ENCODE assay signal across 14 mouse cellular contexts in genomic region chr15:27793284-27793683, GRCm38 (mm10).
A peak's percentile ranks its signal among the peaks of the same experiment; 100 is the strongest.
DNase-seq lines count a peak whose midpoint lies in the region; ATAC-seq lines count a peak whose summit lies in the region.
"Had no signal": no experiment of that assay in that cellular context is flagged by ENCODE, and none has a peak within 500 bp of the region (broad histone marks: within the 10 kb centered on the region; RNA-seq: fewer than 3 reads in every experiment).

No protein-coding gene starts in this region.

- no peaks in the 10 kb centered on the region for H3K27me3 ChIP-seq in heart, embryonic 13.5 days (replicated peaks)
- no peaks in the 10 kb centered on the region for H3K27me3 ChIP-seq in limb, embryonic 11.5 days (ENCODE audit: control insufficient read depth, insufficient read depth, low read length)
- H3K27me3 ChIP-seq: liver, embryonic 13.5 days had no signal

- peak overlapping the region; percentile 64 for H3K9ac ChIP-seq in heart, embryonic 13.5 days
- H3K9ac ChIP-seq in limb, embryonic 11.5 days (ENCODE audit: low read length), result peak overlapping the region; percentile 17; the same call in 1 of the 2 replicates
- H3K9ac ChIP-seq: liver, embryonic 13.5 days had no signal

- H3K9me3 ChIP-seq in heart, embryonic 13.5 days, result no peaks in the 10 kb centered on the region
- no peaks in the 10 kb centered on the region for H3K9me3 ChIP-seq in limb, embryonic 11.5 days (ENCODE audit: control insufficient read depth, low read length)
- H3K9me3 ChIP-seq: liver, embryonic 13.5 days; megakaryocyte, embryonic 14.5 days had no signal

- DNase-seq in heart, adult 9 months (ENCODE audit: low spot score in 2 of 2), result no peak
- DNase-seq in thymus, postnatal 4 days, result peak; percentile 37
- DNase-seq in thymus, postnatal 36 days, result no peak
- DNase-seq in limb, embryonic 11.5 days (ENCODE audit: low spot score), result no peak
- no peak for DNase-seq in cerebellum, postnatal 4 days (ENCODE audit: low spot score in 2 of 2)
- no peak for DNase-seq in adrenal gland, postnatal 25 days
- no peak for DNase-seq in left cerebral cortex, adult 18-20 months (ENCODE audit: low spot score in 2 of 2)
- DNase-seq: B cell, adult 2 months; cerebellum, adult 9-11 months; heart, postnatal 4 days; kidney, postnatal 4 days; liver, embryonic 13.5 days had no signal

- no peak for ATAC-seq in heart, embryonic 13.5 days (ENCODE audit: extremely low read depth, insufficient number of reproducible peaks, low FRiP score, low TSS enrichment)
- ATAC-seq in limb, embryonic 11.5 days (ENCODE audit: insufficient number of reproducible peaks, low FRiP score, low TSS enrichment, low read depth), result no peak

- H3K36me3 ChIP-seq in heart, embryonic 13.5 days, result peaks cover 11% of the 10 kb centered on the region
- no peaks in the 10 kb centered on the region for H3K36me3 ChIP-seq in limb, embryonic 11.5 days (ENCODE audit: control insufficient read depth, insufficient read depth, low read length)

- no peak overlapping the region for H3K4me3 ChIP-seq in heart, embryonic 13.5 days
- H3K4me3 ChIP-seq in limb, embryonic 11.5 days (ENCODE audit: low read depth, low read length), result no peak overlapping the region
- H3K4me3 ChIP-seq: liver, embryonic 13.5 days; megakaryocyte, embryonic 14.5 days had no signal

- H3K4me1 ChIP-seq in heart, embryonic 13.5 days, result peaks cover 81% of the 10 kb centered on the region
- H3K4me1 ChIP-seq in limb, embryonic 11.5 days (ENCODE audit: control insufficient read depth, insufficient read depth, low read length), result peaks cover 61% of the 10 kb centered on the region

- 52% methylated on average over 6 of the region's 6 CpGs for WGBS in heart, embryonic 13.5 days
- 71% methylated on average over 6 of the region's 6 CpGs for WGBS in limb, embryonic 11.5 days

- H3K27ac ChIP-seq in heart, embryonic 13.5 days (replicated peaks), result peak overlapping the region; percentile 51
- peak overlapping the region; percentile 22 for H3K27ac ChIP-seq in limb, embryonic 11.5 days (replicated peaks; ENCODE audit: low read depth, low read length)
- H3K27ac ChIP-seq: liver, embryonic 13.5 days had no signal

- no peak overlapping the region for H3K4me2 ChIP-seq in heart, embryonic 13.5 days
- H3K4me2 ChIP-seq in limb, embryonic 11.5 days (ENCODE audit: low read depth, severe bottlenecking), result no peak overlapping the region
- H3K4me2 ChIP-seq: liver, embryonic 13.5 days had no signal
